ENCODE assay signal across 23 mouse cellular contexts in genomic region chr7:113809781-113810180, GRCm38 (mm10). TPM values are rescaled to one million over a fixed set of nuclear protein-coding genes. Genes with fewer than 3 reads are reported as not detected.
DNase-seq lines count a peak whose midpoint lies in the region; ATAC-seq and TF ChIP-seq lines count a peak whose summit lies in the region.
"Had no signal": no experiment of that assay in that cellular context is flagged by ENCODE, and none has a peak within 500 bp of the region (broad histone marks: within the 10 kb centered on the region; RNA-seq: fewer than 3 reads in every experiment).

No protein-coding gene starts in this region.

- no peak for TF ChIP-seq EP300 in stomach, postnatal 0 days (optimal IDR thresholded peaks at IDR 0.05)

- H3K27ac ChIP-seq in intestine, embryonic 15.5 days, result no peak overlapping the region
- no peak overlapping the region for H3K27ac ChIP-seq in intestine, embryonic 16.5 days (ENCODE audit: low read length)
- H3K27ac ChIP-seq in stomach, postnatal 0 days (replicated peaks), result no peak overlapping the region
- H3K27ac ChIP-seq: embryonic facial prominence, embryonic 13.5 days; embryonic facial prominence, embryonic 15.5 days; forebrain, embryonic 13.5 days; forebrain, embryonic 15.5 days had no signal

- no peak overlapping the region for H3K4me2 ChIP-seq in intestine, embryonic 15.5 days (replicated peaks)
- no peak overlapping the region for H3K4me2 ChIP-seq in intestine, embryonic 16.5 days (ENCODE audit: low read depth, low read length)
- no peak overlapping the region for H3K4me2 ChIP-seq in stomach, postnatal 0 days (replicated peaks; ENCODE audit: low read depth)
- H3K4me2 ChIP-seq: embryonic facial prominence, embryonic 13.5 days; embryonic facial prominence, embryonic 15.5 days; forebrain, embryonic 13.5 days; forebrain, embryonic 15.5 days had no signal

- TF ChIP-seq CTCF in stomach, postnatal 0 days (IDR thresholded peaks at IDR 0.05; ENCODE audit: low read depth), result no peak

- ATAC-seq in intestine, embryonic 15.5 days, result peak; percentile 41; the same call in 1 of the 2 replicates
- ATAC-seq in intestine, embryonic 16.5 days, result peak; percentile 59
- ATAC-seq in stomach, postnatal 0 days (ENCODE audit: low FRiP score, low TSS enrichment), result peak; percentile 86
- ATAC-seq in erythroid progenitor cell, adult 5-6 weeks (replicated peaks; ENCODE audit: low FRiP score, poor library complexity, severe bottlenecking), result no peak
- ATAC-seq: forebrain, embryonic 13.5 days; forebrain, embryonic 15.5 days; forebrain, postnatal 0 days had no signal

- H3K4me3 ChIP-seq in intestine, embryonic 15.5 days (replicated peaks), result no peak overlapping the region
- no peak overlapping the region for H3K4me3 ChIP-seq in intestine, embryonic 16.5 days (ENCODE audit: low read length)
- no peak overlapping the region for H3K4me3 ChIP-seq in stomach, postnatal 0 days (ENCODE audit: low read depth, low read length)
- H3K4me3 ChIP-seq: embryonic facial prominence, embryonic 13.5 days; embryonic facial prominence, embryonic 15.5 days; erythroblast, embryonic 14.5 days; forebrain, embryonic 13.5 days; forebrain, embryonic 15.5 days had no signal

- no peaks in the 10 kb centered on the region for H3K4me1 ChIP-seq in intestine, embryonic 15.5 days (replicated peaks)
- H3K4me1 ChIP-seq in intestine, embryonic 16.5 days (ENCODE audit: control insufficient read depth, insufficient read depth, low read length), result no peaks in the 10 kb centered on the region
- H3K4me1 ChIP-seq in stomach, postnatal 0 days (replicated peaks; ENCODE audit: control insufficient read depth, insufficient read depth), result no peaks in the 10 kb centered on the region
- H3K4me1 ChIP-seq: embryonic facial prominence, embryonic 15.5 days; forebrain, embryonic 15.5 days had no signal

- H3K36me3 ChIP-seq in intestine, embryonic 15.5 days, result no peaks in the 10 kb centered on the region
- no peaks in the 10 kb centered on the region for H3K36me3 ChIP-seq in intestine, embryonic 16.5 days (ENCODE audit: control insufficient read depth, insufficient read depth, low read length)
- H3K36me3 ChIP-seq in stomach, postnatal 0 days (ENCODE audit: control insufficient read depth, insufficient read depth, low read length), result no peaks in the 10 kb centered on the region
- H3K36me3 ChIP-seq: embryonic facial prominence, embryonic 13.5 days; embryonic facial prominence, embryonic 15.5 days; forebrain, embryonic 15.5 days had no signal

- H3K9ac ChIP-seq in intestine, embryonic 15.5 days, result no peak overlapping the region
- no peak overlapping the region for H3K9ac ChIP-seq in intestine, embryonic 16.5 days (ENCODE audit: low read depth, low read length)
- H3K9ac ChIP-seq in stomach, postnatal 0 days (ENCODE audit: low read length), result no peak overlapping the region
- H3K9ac ChIP-seq: embryonic facial prominence, embryonic 13.5 days; embryonic facial prominence, embryonic 15.5 days; forebrain, embryonic 13.5 days; forebrain, embryonic 15.5 days; forebrain, postnatal 0 days had no signal

- DNase-seq in stomach, postnatal 0 days (ENCODE audit: low spot score), result no peak
- no peak for DNase-seq in kidney, adult 8-10 months
- DNase-seq: adrenal gland, adult 2 months; adrenal gland, postnatal 10 days; adrenal gland, postnatal 25 days; cerebellum, adult 11 months; cerebellum, adult 18-20 months; cerebellum, adult 8-10 months; cerebellum, adult 9-11 months; cerebellum, postnatal 14 days; cerebellum, postnatal 36 days; embryo, embryonic 11 days; forebrain, postnatal 0 days had no signal

- H3K9me3 ChIP-seq in intestine, embryonic 15.5 days, result no peaks in the 10 kb centered on the region
- no peaks in the 10 kb centered on the region for H3K9me3 ChIP-seq in intestine, embryonic 16.5 days (ENCODE audit: control insufficient read depth, low read length)
- H3K9me3 ChIP-seq in stomach, postnatal 0 days (ENCODE audit: control insufficient read depth, low read length), result no peaks in the 10 kb centered on the region
- H3K9me3 ChIP-seq: embryonic facial prominence, embryonic 13.5 days; embryonic facial prominence, embryonic 15.5 days; forebrain, embryonic 13.5 days; forebrain, embryonic 15.5 days had no signal

- H3K27me3 ChIP-seq in intestine, embryonic 15.5 days (replicated peaks), result no peaks in the 10 kb centered on the region
- H3K27me3 ChIP-seq in intestine, embryonic 16.5 days (replicated peaks; ENCODE audit: control insufficient read depth, insufficient read depth, low read length), result no peaks in the 10 kb centered on the region
- H3K27me3 ChIP-seq in stomach, postnatal 0 days (ENCODE audit: control insufficient read depth, insufficient read depth, low read length), result no peaks in the 10 kb centered on the region
- H3K27me3 ChIP-seq: embryonic facial prominence, embryonic 13.5 days; embryonic facial prominence, embryonic 15.5 days; forebrain, embryonic 13.5 days; forebrain, embryonic 15.5 days had no signal

- WGBS in intestine, embryonic 15.5 days, result 77% methylated on average over 1 of the region's 1 CpGs
- WGBS in intestine, embryonic 16.5 days, result 68% methylated on average over 1 of the region's 1 CpGs
- 80% methylated on average over 1 of the region's 1 CpGs for WGBS in stomach, postnatal 0 days

RNA-seq across cellular contexts. Expression of gene Spon1, which starts 44.0 kb away (rescaled TPM):
- polyA plus RNA-seq in intestine, embryonic 15.5 days (2015; fragmentation: Nextera tagmentation; extraction: Ambion mirVana), result 11.9 and 12.9 TPM in 2 replicates
- polyA plus RNA-seq in intestine, embryonic 16.5 days (2015; fragmentation: Nextera tagmentation; extraction: Ambion mirVana), result 8.2 and 8.9 TPM in 2 replicates
- 3.1 and 4.0 TPM in 2 replicates for polyA plus RNA-seq in stomach, postnatal 0 days (2015; fragmentation: Nextera tagmentation; extraction: Ambion mirVana)
- 0.84 TPM in 1 of 2 replicates, not detected in the other for total RNA-seq in erythroid progenitor cell, adult 5-6 weeks (2015; ENCODE audit: low replicate concordance)
- 0.13 TPM in 1 of 2 replicates, not detected in the other for total RNA-seq in erythroid progenitor cell, adult 5-6 weeks (2017; ENCODE audit: low replicate concordance)
- total RNA-seq: common myeloid progenitor, adult 5-6 weeks; MEL had no signal
- polyA plus RNA-seq: erythroblast, embryonic 14.5 days had no signal
